Mouse (Mus musculus) lung, adult 2 months (tissue): ENCODE results near the gene Ccdc130.

Experiments used
- CTCF ChIP-seq: fragments of 200-500 bp; IDR thresholded peaks from 2 replicates; pipeline ENCODE4 v1.5.1; 2011; ENCODE audit warnings: mild to moderate bottlenecking, low read length, control low read depth; ENCODE audit not compliant: insufficient read depth
- POLR2A ChIP-seq: fragments of 200-500 bp; IDR thresholded peaks from 2 replicates; pipeline ENCODE4 v1.6.1; 2011; ENCODE audit warnings: low read depth, mild to moderate bottlenecking, control low read depth, low read length, borderline replicate concordance; ENCODE audit errors: extremely low read depth

DNA sequence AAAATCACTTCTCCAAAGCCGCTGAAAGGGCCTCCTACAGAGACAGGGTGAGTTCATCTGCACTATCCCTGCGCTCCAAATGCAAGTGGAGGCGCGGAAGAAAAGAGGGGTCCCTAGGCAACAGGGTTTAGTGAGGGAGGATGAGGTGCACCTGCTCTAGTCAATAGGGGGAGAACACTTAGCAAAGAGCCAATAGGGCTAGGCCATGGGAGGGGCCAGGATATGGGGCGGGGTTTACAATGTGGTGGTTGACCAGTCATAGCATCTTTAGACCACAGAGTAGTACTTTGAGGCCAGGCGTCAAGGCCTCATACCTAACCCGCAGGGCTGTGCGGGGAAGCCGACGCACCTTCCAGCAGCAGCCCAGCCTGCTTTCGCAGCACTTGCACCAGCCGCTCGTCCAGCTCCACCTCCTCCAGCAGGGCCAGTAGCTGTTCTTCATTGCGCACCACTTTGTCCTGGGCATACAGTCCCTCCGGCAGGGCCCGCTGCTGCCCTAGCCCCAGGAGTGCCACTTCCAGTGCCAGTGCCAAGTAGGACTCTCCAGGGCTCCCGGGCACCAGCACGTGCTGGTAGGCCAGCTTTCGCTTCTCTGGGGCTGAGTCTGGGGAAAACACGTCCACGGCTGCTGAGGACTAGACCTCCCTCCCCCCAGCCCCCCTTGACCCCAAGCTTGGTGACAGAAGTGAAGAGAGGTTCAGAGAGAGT, 46.7 kb downstream of the Ccdc130 start:
- no peak for TF ChIP-seq CTCF
- TF ChIP-seq POLR2A, result no peak
